Mouse (Mus musculus) cerebellum, adult (tissue): Measurements from ENCODE around the gene Nnat.
"Not testable (repeated sequence)": the region's sequence is repeated elsewhere in the genome, so short reads cannot be mapped to it uniquely, and the experiment has no call there.

Experiments used
- ATAC-seq: cut with Nextera tagmentation; 2 replicates; pipeline ENCODE4 v1.9.2; 2017; ENCODE audit warnings: mild to moderate bottlenecking, moderate library complexity, mixed read lengths; ENCODE audit not compliant: insufficient number of reproducible peaks, low FRiP score, low TSS enrichment

Nnat gene

DNA sequence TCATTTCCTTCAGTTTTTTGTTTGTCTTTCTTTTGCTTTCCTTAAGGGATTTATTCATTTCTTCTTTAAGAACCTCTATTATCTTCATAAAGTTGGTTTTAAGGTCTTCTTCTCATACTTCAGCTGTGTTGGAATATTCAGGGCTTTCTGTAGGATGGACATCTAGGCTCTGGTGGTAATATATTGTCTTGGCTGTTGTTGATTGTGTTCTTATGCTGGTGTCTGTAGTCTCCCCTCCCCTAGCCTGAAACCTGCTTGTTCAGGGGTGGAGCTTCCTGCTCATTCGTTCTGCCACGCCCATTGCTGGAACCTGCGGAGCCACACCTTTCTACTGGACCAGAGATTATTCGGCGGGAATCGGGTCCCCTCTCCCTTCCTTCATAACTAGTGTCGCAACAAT, 25.5 kb downstream of the Nnat start:
- ATAC-seq, result not testable (repeated sequence)

DNA sequence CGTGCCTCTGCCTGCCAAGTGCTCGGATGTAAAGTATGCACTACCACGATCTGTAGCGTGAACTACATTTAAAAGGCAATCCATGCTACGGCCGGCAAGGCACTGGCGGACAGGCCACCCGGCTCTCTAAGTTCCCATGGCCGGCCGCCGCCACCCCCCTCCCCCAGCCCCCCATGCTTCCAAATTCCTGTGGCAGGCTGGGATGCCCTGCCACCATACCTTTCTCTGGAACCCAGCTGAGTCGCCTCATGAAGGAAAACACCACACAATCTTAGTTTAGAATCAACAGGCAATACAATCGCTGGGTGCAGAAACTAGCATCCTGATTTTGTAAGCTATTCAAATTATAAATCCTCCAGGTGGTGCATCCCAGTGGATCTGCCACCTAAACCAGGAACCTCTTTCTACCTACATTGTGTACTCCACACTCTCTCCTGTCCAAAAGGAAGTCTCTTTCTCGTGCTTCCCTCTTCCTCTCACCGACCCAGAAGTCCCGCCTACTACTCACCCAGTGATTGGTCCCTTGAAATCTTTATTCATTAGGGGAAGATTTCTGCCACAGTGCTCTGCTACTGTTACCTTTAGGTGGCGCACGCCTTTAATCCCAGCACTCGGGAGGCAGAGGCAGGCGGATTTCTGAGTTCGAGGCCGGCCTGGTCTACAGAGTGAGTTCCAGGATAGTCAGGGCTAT, 37.1 kb downstream of the Nnat start:
- ATAC-seq, result no peak

- no peak for ATAC-seq
Observed at GRCm38 (mm10) chr2:157601435-157601839, 41.6 kb downstream of the Nnat start.

DNA sequence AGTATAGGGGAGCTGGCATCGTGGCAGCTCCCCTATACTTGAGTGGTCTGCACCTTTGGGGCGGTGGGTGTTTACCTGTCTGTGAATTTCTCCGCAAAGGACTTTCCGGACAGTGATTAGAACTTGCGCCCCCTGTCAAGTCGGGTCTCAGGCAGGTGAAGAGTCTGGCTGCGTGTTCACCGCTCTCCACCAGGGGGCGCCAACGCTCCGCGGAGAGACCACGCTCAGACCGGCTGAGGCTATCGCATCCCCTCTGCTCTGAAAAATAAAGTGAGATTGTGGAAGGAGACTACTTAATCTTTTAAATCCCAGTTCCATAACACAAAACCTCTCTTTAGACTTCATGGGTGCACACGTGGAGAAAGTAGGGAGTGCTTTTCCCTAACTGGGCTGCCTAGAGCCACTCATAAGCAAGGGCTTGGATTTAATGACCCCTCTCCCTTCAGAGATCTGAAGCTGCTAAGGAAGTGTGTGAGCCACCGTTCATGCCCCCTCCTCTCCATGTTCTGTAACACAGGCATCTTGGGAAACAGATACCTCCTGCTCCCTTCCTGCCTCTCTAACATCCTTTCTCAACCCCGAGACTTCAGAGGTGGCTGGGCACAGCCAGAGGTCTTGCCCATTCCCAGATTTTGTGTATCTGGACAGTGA, 45.3 kb downstream of the Nnat start:
- ATAC-seq, result peak; percentile 66; the same call in 1 of the 2 replicates

DNA sequence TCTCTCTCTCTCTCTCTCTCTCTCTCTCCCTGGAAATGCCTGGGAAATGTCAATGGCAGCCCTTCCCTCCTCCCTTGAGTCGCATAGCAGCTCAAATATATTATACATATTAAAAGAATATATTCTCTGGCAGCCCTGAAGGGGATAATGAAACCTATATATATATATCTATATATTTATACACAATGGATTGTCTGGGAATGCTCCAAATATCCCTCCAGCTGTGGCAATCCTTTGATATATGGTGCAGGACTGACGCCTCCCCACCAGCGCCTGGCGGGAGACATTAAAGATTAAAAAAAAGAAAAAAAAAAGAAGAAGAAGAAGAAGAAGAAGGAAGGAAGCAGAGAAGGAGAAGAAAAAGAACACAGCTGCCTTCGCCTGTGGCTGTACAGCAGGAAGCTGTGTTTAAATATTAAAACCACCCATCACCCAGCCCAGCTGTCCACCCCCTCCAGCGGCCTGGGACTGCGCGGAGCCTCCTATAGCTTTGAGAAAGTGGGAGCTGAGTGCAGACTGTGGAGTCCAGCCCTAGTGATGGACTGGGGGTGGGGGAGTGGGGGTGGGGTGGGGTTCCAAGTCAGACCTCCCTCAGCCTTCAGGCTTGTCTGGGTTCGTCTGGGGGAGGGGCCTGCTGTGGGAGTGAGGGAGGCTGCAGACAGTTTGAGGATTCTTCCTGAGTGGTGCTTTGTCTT, 47.8 kb downstream of the Nnat start:
- no peak for ATAC-seq

- no peak for ATAC-seq
Observed at GRCm38 (mm10) chr2:157611735-157612134, 51.9 kb downstream of the Nnat start.
